Mouse (Mus musculus) CD4-positive helper T cell, adult 2 months (primary cell): Measurements from ENCODE around the gene Mrpl9.
A peak's percentile ranks its signal among the peaks of the same experiment; 100 is the strongest.

ENCODE experiments used
- DNase-seq: peaks from one replicate; pipeline ENCODE4 v3.0.0-alpha.2; 2012; ENCODE audit warnings: low read depth, missing footprints, low spot score

Gene Mrpl9

DNA sequence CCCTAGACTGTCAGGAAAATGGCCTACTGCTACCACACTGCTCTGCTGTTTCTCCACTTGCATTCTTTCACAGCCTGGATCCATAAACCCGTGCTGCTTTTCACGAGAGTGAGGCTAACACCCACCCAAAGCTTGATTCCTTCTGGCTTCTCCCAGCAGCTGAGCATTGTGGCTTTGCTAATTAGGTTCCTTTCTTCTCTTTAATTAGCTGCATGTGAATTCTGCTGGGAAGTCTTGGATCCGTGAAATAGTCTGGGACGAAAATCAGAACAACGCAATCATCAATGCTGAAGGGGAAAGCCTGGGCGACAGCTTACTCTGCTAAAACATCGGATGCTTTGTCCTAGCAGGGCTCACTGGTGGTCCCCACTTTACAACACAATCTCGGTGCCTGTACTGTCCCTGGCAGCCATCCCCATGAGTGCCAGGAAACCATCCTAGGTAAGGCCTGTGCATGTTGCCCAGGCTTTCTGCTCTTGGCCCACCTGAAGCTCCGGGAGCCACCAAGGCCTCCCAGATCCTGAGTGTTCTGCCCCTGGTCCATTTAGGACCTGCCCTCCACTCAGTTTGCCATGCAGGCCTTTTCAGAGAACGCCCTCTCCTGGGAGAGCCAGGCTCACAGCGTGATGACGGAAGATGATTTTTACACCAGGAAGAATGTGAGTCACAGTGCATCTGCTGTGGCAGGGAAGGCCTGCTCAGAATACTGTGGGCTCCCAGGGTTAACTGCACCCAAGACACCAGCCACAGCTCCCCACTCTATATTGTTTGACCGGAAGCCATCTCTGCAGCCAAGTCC lies 22.7 kb downstream of the Mrpl9 start:
- no peak for DNase-seq

DNA sequence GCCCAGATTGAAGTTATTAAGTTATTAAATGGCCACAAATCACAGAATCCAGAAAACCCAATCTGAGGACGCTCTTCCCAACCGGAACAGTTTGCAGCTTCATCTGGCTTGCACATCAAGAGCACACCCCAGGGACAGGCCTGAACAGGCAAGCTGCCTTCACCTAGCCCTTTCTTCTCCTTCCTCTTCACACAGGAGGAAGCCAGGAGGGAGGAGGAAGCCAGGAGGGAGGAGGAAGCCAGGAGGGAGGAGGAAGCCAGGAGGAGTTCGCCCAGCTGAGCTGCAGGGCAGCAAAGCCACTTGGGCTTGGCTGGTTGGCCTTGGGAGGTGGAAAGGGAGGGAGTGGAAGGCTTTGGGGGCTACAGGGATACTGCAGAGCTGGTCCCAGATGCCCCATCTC lies 25.8 kb downstream of the Mrpl9 start:
- DNase-seq: no peak

DNA sequence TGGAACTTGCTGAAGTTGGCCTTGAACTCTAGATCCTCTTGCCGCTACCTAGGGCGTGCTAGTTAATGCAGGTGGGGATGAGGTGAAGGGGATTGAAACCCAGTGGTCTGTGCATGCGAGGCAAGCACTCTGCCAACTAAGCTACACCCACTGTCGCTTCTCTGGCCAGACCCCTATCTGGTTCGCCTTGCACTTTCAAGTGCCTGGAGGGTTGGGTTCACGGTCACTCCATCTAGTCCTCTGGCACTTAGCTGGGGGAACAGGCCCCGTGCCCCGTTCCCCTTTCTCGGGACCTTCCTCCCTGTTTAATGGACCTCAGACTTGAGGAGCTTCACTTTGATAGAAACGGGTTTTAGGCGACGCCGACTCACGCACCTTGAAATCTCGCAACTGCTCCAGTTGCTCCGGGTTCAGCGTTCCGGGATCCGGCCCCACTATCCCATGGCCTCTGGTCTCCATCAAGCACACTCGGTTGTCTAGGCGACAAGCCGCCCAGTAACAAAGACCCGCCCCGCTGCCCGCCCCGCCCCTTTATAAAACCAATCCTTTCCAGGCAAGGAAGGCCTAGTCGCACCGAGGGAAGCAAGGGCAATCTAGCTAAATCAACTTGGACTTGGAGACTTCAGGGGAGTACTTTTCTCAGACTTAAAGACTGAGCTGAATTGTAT lies 29.5 kb downstream of the Mrpl9 start:
- no peak for DNase-seq

DNA sequence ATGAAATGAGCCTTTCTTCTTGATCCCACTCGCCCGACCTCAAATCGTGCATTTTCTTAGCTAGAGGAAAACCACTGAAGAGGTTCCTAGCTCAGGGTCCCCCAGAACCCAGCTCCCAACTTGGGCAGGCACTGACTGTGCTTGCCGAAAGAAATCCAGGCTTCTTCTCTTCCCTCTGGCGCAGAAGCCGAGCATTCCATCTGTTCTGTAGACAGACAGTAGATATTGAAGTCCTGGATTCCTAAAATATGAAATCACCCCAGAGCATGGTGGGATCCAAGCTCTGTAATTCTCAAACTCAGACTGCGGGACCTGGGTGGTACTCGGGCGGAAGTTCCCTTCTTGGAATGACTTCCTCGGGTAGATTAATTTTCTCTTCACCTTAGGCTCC lies 30.0 kb downstream of the Mrpl9 start:
- no peak for DNase-seq

DNA sequence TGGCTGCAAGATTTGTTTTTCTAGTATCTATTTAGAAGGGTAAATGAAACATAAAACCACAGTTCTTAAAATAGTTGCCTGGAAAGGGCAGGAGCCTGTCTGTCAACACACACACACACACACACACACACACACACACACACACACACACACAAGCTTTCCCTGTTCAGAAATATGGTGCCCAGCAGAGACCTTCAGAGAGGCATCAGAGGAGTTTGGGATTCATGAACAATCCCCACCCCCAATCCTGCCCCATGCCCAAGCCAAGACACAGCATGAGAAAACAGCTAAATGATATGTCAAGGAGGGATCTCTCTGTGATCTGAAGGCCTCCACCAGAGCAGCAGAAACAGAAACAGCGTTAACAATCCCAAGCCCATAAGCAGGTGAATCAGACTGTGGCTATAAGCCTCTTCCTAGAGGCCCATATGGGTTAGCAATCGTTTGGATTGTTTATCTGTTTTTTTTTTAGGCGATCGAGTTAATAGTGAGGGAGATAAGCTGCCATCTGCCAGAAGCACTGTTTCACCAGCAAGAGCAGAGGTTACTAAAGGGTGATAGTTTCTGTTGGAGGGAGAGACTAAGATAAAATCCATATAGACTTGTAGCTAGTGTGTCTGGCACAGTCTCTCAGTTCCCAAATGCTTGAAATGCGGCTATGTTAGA lies 30.6 kb downstream of the Mrpl9 start:
- DNase-seq: no peak

DNA sequence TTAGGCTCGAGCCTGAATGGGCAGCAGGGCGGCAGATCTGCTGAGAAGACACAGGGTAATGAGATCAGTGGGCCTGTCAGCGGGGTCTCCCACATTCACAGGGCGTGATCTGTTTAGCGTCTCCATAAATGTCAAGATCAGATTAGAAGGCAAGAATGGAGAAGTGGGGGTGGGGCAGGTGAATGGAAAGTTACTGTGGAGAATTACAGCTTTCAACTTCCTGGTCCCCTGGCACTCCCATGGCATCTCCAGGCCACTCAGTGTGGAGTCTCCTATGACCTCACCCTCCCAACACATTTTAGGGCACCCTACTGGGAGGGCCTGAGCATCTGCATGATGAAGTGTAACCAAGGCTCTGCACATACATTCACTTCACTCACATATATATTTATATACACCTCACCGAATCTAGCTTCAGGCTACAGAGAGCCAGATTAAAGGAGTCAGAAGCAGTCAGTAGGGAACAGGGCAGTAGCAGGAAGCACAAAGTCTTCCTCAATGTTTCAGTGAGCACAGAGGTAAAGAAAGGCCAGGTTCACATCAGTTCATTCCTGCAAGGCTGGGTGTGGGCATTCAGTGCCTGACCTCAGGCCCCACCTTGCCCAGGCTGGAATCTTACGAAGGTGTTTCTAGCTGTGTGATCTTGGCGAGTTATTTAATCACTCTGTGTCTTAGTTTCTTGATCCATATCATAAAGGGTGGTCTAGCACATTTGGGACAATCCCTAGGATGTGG lies 33.4 kb downstream of the Mrpl9 start:
- DNase-seq: no peak

DNA sequence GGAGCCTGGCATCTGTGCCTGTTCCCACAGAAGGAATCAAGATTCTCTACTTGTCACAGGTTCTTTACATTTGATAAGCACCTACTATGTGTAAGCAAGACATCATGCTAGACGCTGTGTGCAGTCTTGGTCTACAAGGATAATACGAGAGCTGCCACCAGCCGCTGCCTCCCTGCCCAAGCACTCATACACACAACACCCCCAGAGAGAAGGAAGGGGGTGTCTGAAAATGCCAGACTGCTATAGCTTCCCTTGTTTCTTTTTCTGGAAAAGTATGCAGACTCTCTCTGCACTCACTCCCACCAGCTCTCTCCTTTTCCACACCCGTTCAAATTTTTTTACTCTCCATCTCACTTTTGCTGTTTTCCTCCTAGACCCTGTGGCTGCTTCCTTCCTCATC lies 34.3 kb downstream of the Mrpl9 start:
- DNase-seq: no peak

DNA sequence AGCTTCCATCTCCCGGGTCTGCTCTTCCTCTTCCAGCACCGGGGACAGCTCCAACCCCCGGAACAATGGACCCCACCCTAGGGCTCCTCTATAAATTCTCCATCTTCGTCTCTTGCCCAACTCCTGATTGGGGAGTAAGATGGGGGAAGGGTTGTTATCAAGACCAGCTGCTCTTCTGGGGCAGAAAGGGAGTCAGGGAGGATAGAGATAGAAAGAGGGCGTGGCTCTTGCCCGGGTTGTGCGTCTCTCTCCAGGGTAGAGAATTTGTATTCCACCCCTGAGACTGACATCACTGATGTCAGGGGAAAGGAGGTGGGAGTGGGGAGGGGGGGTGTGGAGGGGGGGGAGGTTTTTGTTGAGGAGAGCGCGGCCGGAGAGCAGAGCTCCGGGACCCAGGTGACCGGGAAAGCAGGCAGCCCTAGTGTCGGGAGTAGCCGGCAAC lies 34.9 kb downstream of the Mrpl9 start, which contains the start of gene Celf3:
Celf3 (plus strand) TSS at position 315 of the 442 bp plus-strand sequence.
- no peak for DNase-seq

DNA sequence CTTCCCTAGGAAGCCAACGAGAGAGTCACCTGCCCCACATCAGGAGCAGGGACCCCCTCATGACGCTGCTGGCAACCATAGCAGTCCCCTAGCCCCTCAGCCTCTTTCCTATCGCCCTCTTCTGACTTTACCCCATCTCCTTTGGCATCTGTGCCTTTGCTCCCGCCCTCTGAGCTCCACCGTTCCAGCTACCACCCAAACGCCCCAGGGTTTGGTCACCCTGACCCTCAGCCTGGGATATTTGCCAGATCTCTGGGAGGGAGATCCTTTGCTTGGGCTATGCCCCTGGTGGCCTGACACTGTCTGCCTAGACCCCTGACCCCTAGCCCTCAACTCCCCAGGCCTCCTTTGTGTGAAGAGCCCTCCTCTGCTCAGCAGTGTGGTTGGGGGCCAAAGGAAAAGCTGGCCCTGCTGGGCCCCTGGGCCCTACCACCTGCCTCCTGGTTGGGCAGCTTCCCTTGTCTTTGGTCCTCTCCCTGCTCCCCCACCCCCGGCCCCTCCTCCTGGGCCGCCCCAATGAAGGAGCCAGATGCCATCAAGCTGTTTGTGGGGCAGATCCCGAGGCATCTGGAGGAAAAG lies 35.6 kb downstream of the Mrpl9 start:
- no peak for DNase-seq

DNA sequence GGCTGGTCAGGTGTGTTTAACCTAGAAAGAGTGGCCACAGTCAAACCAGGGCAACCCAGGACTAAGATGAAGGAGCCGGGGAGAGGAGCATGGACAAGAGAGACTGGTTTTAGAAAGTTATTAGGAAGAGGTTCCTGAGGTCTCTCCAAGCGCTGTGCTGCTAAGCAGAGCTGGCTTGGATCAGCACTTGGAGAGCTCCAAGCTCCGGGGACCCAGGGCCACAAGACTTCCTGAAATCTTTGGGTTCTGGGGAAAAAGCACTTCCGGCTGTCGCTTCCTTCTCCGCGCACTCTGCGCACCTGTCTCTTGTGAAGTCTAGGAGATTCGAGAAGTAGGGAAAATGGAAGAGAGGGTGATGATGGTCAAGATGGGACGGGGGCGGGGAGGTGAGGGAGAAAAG lies 36.4 kb downstream of the Mrpl9 start:
- DNase-seq: no peak

DNA sequence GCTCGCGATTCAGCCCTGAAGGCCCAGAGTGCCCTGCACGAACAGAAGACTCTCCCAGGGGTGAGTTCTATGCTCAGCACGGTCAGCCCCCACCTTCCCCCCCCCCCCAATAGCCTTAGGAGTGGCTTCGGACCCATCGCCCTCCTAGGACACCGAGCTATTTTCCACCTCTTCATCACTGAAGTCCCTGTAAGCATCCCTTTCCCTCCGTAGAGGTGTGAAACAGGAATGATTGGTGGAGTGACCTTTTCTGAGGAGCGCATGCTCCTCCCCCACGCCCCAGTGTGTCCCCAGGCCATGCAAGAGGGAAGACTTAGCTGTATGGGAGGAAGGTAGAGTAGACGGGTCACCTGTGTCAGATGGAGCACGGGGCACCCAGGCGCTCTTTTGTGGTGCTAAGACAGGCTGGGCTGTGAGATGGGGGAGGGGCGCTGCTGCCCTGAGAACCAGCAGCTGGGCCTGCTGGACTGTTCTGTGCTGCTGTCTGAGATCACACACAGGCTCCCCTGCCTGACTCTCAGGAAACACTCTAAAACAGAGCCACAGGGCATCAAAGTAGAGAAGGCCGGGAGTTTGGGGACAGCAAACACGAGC lies 37.3 kb downstream of the Mrpl9 start, which contains the start of gene Riiad1:
Riiad1 (minus strand) TSS at position 51 of the 594 bp plus-strand sequence.
- DNase-seq: no peak

DNA sequence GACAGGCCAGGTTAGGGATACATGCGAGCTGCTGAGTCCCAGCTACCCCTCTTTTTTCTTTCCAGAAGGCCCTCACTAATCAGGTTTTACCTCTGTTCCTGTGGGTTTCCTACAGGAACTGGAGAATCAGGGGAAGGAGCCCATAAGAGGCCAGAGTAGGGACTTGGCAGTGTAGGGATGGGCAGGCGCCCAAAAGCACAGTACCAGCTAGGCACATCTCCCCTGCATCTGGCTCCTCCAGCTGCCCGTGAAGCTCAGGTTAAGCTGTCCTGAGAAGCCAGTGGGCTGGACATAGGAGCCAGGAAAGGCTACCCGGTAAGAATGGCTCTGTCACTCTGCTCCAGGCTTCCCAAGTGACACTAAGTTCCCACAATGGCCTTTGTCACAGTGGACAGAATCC lies 38.3 kb downstream of the Mrpl9 start:
- no peak for DNase-seq

DNA sequence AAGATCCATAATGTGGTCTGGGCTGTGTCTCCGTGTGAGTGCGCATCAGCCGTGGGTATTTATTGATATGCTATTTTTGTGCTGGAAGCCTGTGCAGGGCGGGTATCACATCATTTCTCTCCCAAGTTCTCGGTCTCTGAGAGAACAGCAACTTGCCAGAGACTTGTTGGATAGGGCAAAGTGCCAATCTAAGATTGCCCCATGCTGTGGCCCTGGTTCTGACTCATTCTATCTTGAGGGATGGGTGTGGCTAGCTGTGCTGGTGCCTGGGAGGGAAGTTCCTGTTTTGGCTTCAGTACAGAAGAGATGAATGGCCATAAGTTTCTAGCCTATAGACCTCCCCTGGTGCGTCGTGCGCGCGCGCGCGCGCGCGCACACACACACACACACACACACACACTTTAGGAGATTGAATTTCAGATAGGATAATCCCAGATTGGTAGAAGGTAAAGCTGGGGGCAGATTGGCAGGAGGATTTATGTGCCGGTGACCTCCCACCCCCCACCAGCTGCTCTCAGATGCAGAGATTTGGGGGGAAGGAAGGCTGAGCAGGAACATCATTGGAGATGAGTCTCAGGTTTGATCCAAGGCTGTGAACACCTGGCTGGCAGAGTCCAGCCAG lies 39.8 kb downstream of the Mrpl9 start:
- DNase-seq: peak; percentile 21

DNA sequence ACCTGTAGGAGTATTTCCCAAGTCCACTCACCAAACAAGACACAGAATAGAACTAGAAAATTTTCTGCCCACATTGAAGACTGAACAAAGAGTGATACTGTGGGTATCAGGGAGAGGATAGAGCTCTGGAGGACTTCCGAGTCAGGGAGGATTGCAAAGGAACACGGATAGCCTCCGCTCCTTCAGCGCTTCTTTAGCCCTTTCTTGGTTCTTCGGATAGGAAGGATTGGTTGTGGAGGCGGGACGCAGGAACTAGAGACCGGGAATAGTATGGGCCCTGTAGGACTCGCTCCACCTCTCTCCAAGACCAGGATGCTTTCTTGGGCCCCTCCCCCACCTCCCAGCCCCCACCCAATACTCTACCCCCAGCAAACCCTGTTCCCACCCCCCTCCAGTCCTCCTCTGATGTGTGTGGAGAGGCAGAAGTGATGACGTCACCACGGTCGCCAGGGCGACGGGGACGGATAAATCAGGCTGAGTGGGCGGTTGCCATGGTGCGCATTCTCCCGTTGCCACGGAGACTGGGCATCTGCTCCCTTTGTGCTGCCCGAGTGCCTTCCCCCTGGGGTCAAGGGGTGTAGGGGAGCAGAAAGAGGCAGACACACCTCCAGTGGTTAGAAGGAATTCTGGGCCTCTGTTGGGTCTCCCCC lies 40.8 kb downstream of the Mrpl9 start:
- DNase-seq: peak; percentile 58

DNA sequence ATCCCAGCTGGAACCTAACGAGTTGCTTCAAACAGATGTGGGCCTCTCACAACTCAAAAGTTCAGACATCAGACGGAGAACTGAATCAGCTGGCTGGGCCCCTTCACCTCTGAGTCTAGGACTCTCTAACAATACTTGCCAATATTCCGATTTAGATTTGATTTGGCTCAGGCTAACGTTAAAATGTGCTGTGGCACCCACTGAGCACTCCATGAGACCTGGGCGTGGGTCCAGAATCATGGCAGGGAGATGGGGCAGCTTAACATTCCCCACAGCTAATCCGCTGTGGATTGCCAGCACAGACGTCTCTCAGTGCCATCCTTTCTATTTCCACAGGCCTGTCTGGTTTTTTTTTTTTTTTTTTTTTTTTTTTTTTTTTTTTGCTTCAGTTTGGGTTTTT lies 42.8 kb downstream of the Mrpl9 start:
- DNase-seq: no peak

DNA sequence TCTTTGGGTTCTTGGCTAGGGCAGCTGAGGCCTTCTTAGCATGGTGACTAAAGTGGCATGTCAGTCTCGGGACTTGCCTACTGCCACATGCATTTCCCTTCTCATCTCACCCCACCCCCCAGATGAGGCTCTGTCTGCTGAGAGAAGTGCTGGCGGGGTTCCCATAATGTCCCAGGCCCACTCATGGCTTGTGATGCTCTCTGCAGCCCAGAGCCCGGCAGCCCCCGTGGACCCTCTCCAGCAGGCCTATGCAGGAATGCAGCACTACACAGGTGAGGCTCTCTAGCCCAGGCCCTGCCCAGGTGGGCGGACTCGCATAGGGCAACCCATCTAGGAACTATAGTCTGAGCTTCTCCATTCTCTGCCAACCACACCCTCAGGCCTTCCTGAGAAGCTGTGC lies 44.5 kb downstream of the Mrpl9 start:
- DNase-seq: no peak

DNA sequence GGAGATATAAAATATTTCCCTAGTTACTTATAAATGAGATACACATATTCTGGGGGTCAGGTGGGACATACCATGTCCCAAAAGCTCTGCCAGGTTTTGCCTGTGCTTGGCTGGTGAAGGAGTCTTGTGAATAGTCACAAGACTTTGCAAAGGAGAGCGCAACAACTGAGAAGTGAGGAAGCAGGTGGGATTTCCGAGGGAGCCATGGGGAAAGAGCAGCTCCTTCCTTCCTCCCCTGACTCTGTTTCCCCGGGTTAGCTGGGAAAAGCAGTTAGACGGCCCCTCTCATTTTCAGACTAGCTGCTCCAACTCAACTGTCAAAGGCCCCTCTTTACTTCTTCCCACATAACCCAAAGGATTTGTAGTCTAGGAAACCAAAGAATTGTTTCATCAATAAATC lies 54.0 kb downstream of the Mrpl9 start:
- no peak for DNase-seq
